Mouse (Mus musculus) MEL (cell line): ENCODE measurements around the gene Mdk. TPM values are rescaled to one million over a fixed set of nuclear protein-coding genes. Genes with fewer than 3 reads are reported as not detected.

Experiments used
- DNase-seq: peaks from one replicate; pipeline ENCODE4 v3.0.0; 2011; ENCODE audit warnings: low read depth, low spot score
- H3K27ac ChIP-seq: 2 replicates; pipeline ENCODE4 v1.5.1; 2012; ENCODE audit warnings: low read depth, mild to moderate bottlenecking, control low read depth, low read length, moderate library complexity; ENCODE audit not compliant: control insufficient read depth
- H3K27me3 ChIP-seq, 2 experiments: fragments of 150-350 bp in 1 of 2; sonication (generic) in 1 of 2; 2 replicates each; pipeline ENCODE4 v1.6.1; 2012; ENCODE audit warnings: low read length in 2 of 2, mild to moderate bottlenecking in 2 of 2, improper control_type of control experiment in 1 of 2, moderate library complexity in 1 of 2; ENCODE audit not compliant: insufficient read depth in 2 of 2, control insufficient read depth in 1 of 2
- H3K36me3 ChIP-seq, 2 experiments: 2 replicates each; pipeline ENCODE4 v1.6.1; 2012 to 2014; ENCODE audit warnings: low read length in 2 of 2, improper control_type of control experiment in 1 of 2, inconsistent platforms in 1 of 2, mild to moderate bottlenecking in 1 of 2; ENCODE audit not compliant: insufficient read depth in 2 of 2, control insufficient read depth in 1 of 2
- H3K4me1 ChIP-seq, 2 experiments: fragments of 150-350 bp in 1 of 2; sonication (generic) in 1 of 2; 2 replicates each; pipeline ENCODE4 v1.6.1; 2012; ENCODE audit warnings: low read length in 2 of 2, improper control_type of control experiment in 1 of 2, mild to moderate bottlenecking in 1 of 2; ENCODE audit not compliant: insufficient read depth in 2 of 2, control insufficient read depth in 1 of 2
- H3K4me3 ChIP-seq, 2 experiments: fragments of 150-350 bp in 1 of 2; sonication (generic) in 1 of 2; 2 replicates each; pipeline ENCODE4 v1.5.1; 2012; ENCODE audit warnings: low read depth in 2 of 2, low read length in 2 of 2, mild to moderate bottlenecking in 2 of 2, moderate library complexity in 2 of 2, control low read depth in 1 of 2, improper control_type of control experiment in 1 of 2; ENCODE audit not compliant: control insufficient read depth in 1 of 2, insufficient read depth in 1 of 2
- H3K79me2 ChIP-seq: 2 replicates; pipeline ENCODE4 v1.6.1; 2012; ENCODE audit warnings: mild to moderate bottlenecking, low read length, moderate library complexity; ENCODE audit not compliant: control insufficient read depth, poor library complexity, insufficient read depth
- H3K9ac ChIP-seq: 2 replicates; pipeline ENCODE4 v1.6.1; 2012; ENCODE audit warnings: low read depth, mild to moderate bottlenecking, control low read depth, low read length, moderate library complexity; ENCODE audit not compliant: control insufficient read depth, poor library complexity, severe bottlenecking
- H3K9me3 ChIP-seq: fragments of 150-350 bp; sonication (generic); replicated peaks from 2 replicates; pipeline ENCODE4 v1.6.1; 2012; ENCODE audit warnings: mild to moderate bottlenecking, low read length, improper control_type of control experiment, moderate library complexity; ENCODE audit not compliant: insufficient read depth
- BHLHE40 ChIP-seq: IDR thresholded peaks from 2 replicates; pipeline ENCODE4 v1.6.1; 2012; ENCODE audit warnings: low read depth, mild to moderate bottlenecking, inconsistent platforms, low read length, improper control_type of control experiment, borderline replicate concordance
- CHD1 ChIP-seq: IDR thresholded peaks from 2 replicates; pipeline ENCODE4 v1.6.1; 2012; ENCODE audit warnings: low read depth, mild to moderate bottlenecking, inconsistent platforms, low read length, improper control_type of control experiment
- ELF1 ChIP-seq: IDR thresholded peaks from 2 replicates; pipeline ENCODE4 v1.6.1; 2014; ENCODE audit warnings: low read depth, mild to moderate bottlenecking, inconsistent platforms, low read length, improper control_type of control experiment, moderate library complexity
- EP300 ChIP-seq, 2 experiments: IDR thresholded peaks; 2 replicates each; pipeline ENCODE4 v1.6.1; 2011; ENCODE audit warnings: improper control_type of control experiment in 2 of 2, low read length in 2 of 2, low read depth in 1 of 2, mild to moderate bottlenecking in 1 of 2
- ETS1 ChIP-seq: IDR thresholded peaks from 2 replicates; pipeline ENCODE4 v1.6.1; 2012; ENCODE audit warnings: low read depth, mild to moderate bottlenecking, inconsistent platforms, low read length, improper control_type of control experiment, moderate library complexity
- GATA1 ChIP-seq: IDR thresholded peaks from 2 replicates; pipeline ENCODE4 v1.6.1; 2011; ENCODE audit warnings: low read depth, low read length, improper control_type of control experiment
- JUND ChIP-seq: IDR thresholded peaks from 2 replicates; pipeline ENCODE4 v1.6.1; 2011; ENCODE audit warnings: low read depth, mild to moderate bottlenecking, improper control_type of control experiment, low read length
- MAX ChIP-seq: IDR thresholded peaks from 2 replicates; pipeline ENCODE4 v1.6.1; 2011; ENCODE audit warnings: low read length, improper control_type of control experiment
- MAZ ChIP-seq: IDR thresholded peaks from 2 replicates; pipeline ENCODE4 v1.6.1; 2012; ENCODE audit warnings: low read depth, mild to moderate bottlenecking, inconsistent platforms, low read length, improper control_type of control experiment
- MXI1 ChIP-seq: IDR thresholded peaks from 2 replicates; pipeline ENCODE4 v1.6.1; 2011; ENCODE audit warnings: mild to moderate bottlenecking, low read depth, low read length, improper control_type of control experiment
- MYC ChIP-seq: IDR thresholded peaks from 2 replicates; pipeline ENCODE4 v1.6.1; 2011; ENCODE audit warnings: low read depth, mild to moderate bottlenecking, low read length, improper control_type of control experiment, moderate library complexity
- SIN3A ChIP-seq: IDR thresholded peaks from 2 replicates; pipeline ENCODE4 v1.6.1; 2012; ENCODE audit warnings: low read length, improper control_type of control experiment, inconsistent platforms
- TAL1 ChIP-seq: IDR thresholded peaks from 2 replicates; pipeline ENCODE4 v1.6.1; 2012; ENCODE audit warnings: mild to moderate bottlenecking, inconsistent platforms, low read length, moderate library complexity, mixed read lengths
- TBP ChIP-seq: IDR thresholded peaks from 2 replicates; pipeline ENCODE4 v1.8.0; 2011; ENCODE audit warnings: low read depth, low read length, improper control_type of control experiment
- USF1 ChIP-seq: IDR thresholded peaks from 2 replicates; pipeline ENCODE4 v1.6.1; 2014; ENCODE audit warnings: low read depth, mild to moderate bottlenecking, inconsistent platforms, low read length, improper control_type of control experiment, moderate library complexity
- ZC3H11A ChIP-seq: IDR thresholded peaks from 2 replicates; pipeline ENCODE4 v1.6.1; 2012; ENCODE audit warnings: low read depth, mild to moderate bottlenecking, inconsistent platforms, low read length, improper control_type of control experiment
- ZMIZ1 ChIP-seq: IDR thresholded peaks from 2 replicates; pipeline ENCODE4 v1.6.1; 2012; ENCODE audit warnings: low read depth, mild to moderate bottlenecking, inconsistent platforms, low read length, improper control_type of control experiment, moderate library complexity
- polyA plus RNA-seq, 2 experiments: library from polyadenylated mRNA; stranded (reverse) in 1 of 2; unstranded in 1 of 2; fragments of >175 nt in 1 of 2; fragments of >200 nt in 1 of 2; gene quantifications; 2 replicates each; pipeline versions ENCODE4 v1.2.1 to v1.2.4; 2012; ENCODE audit warnings: low replicate concordance in 2 of 2, low read depth in 1 of 2; ENCODE audit not compliant: insufficient read length in 2 of 2, insufficient read depth in 1 of 2, missing spikeins in 1 of 2
- total RNA-seq: library from RNA; depleted of rRNA; stranded (reverse); fragments of 300-350 nt; gene quantifications from 2 replicates; pipeline ENCODE4 v1.2.3, GENCODE M21; 2012

Gene Mdk
- total and polyA plus RNA-seq, 3 experiments: 0.19 to 3.4 TPM; not detected in 1

DNA sequence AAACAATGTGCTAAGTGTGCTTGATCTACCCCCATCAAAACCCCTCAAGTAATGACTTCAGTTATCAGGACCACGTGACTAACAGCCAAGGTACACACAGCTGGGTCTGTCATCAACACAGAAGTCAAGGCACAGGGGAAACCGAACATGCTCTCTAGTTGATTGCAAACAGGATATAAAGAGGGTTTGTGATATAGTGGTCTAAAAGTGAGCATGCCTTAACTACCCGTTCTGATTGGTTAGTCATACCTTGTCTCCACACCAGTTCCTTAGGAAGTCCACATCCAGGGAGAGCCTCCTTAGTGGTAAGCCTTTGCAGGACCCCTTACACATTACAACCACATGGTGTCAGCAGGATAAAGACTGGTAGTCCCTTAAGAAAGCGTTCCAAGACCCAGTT lies 12.0 kb downstream of the Mdk start:
- Histone ChIP-seq H3K27me3 (no peaks in the 10 kb centered on the region), H3K36me3 (peaks cover 0 to 27% of the 10 kb centered on the region in 2 experiments; a peak in 2 of 4 replicates), H3K79me2 (peaks cover 26% of the 10 kb centered on the region), H3K9me3 (no peaks in the 10 kb centered on the region), H3K4me3 (no peak overlapping the region), H3K9ac (no peak overlapping the region), H3K4me1 (peaks cover 21 to 39% of the 10 kb centered on the region in 2 experiments), H3K27ac (no peak overlapping the region)
- DNase-seq: no peak
- TF ChIP-seq ETS1: peak; percentile 23; the same call in 1 of the 2 replicates
- peak; percentile 27; the same call in 1 of the 2 replicates for TF ChIP-seq MXI1
- TF ChIP-seq CHD1: no peak
- TF ChIP-seq ZMIZ1: 0 out of 2 replicates have a peak, but pooled peaks have one; percentile 46
- TF ChIP-seq SIN3A: 0 out of 2 replicates have a peak, but pooled peaks have one; percentile 31
- TF ChIP-seq USF1: peak; percentile 52
- no peak for TF ChIP-seq MAZ
- 0 out of 2 replicates have a peak, but pooled peaks have one; percentile 18 for TF ChIP-seq MAX

DNA sequence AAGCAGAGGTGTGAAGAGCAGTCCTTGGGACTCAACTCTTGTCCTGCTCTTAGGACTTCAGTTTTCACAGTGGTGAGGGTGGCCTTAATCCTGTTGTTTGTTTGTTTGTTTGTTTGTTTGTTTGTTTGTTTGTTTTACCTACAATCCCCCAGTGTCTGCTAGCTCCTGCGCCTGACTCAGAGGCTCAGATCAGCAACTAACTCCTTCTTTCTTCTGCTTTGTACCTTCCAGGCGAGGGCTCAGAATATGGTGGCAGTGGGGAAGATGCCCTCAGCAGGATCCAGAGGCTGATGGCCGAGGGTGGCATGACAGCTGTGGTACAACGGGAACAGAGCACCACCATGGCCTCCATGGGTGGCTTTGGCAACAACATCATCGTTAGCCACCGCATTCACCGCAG lies 15.0 kb downstream of the Mdk start:
- no peak for DNase-seq
- Histone ChIP-seq H3K27me3 (no peaks in the 10 kb centered on the region), H3K79me2 (peaks cover 2% of the 10 kb centered on the region), H3K36me3 (peaks cover 4 to 49% of the 10 kb centered on the region in 2 experiments), H3K4me1 (peaks cover 42 to 58% of the 10 kb centered on the region in 2 experiments), H3K9me3 (no peaks in the 10 kb centered on the region), H3K27ac (peak overlapping the region; percentile 72), H3K4me3 (no peak overlapping the region), H3K9ac (no peak overlapping the region; the same call in 1 of the 2 replicates)
- no peak for TF ChIP-seq USF1
- no peak for TF ChIP-seq TAL1
- TF ChIP-seq ELF1: no peak
- no peak for TF ChIP-seq ZC3H11A
- no peak for TF ChIP-seq ETS1
- no peak for TF ChIP-seq BHLHE40
- no peak for TF ChIP-seq GATA1
- no peak for TF ChIP-seq TBP
- no peak for TF ChIP-seq ZMIZ1
- TF ChIP-seq EP300 (IDR thresholded peaks at IDR 0.05; ENCODE audit: low read depth in 1 of 2, low read length in 2 of 2): no peak
- no peak for TF ChIP-seq JUND
- no peak for TF ChIP-seq MYC
